Comparison of ENCODE assay signal across 21 mouse cellular contexts in genomic region chr16:43332734-43333133, GRCm38 (mm10).
A peak's percentile ranks its signal among the peaks of the same experiment; 100 is the strongest.
DNase-seq lines count a peak whose midpoint lies in the region; ATAC-seq and TF ChIP-seq lines count a peak whose summit lies in the region.
"Had no signal": no experiment of that assay in that cellular context is flagged by ENCODE, and none has a peak within 500 bp of the region (broad histone marks: within the 10 kb centered on the region; RNA-seq: fewer than 3 reads in every experiment).

No protein-coding gene starts in this region.

- H3K36me3 ChIP-seq in heart, adult 2 months (ENCODE audit: control insufficient read depth, insufficient read depth, low read length) = peaks cover 19% of the 10 kb centered on the region
- no peaks in the 10 kb centered on the region for H3K36me3 ChIP-seq in heart, embryonic 12.5 days
- no peaks in the 10 kb centered on the region for H3K36me3 ChIP-seq in kidney, embryonic 16.5 days (ENCODE audit: insufficient read depth, low read length)
- H3K36me3 ChIP-seq: embryonic facial prominence, embryonic 12.5 days; forebrain, embryonic 15.5 days; heart, embryonic 13.5 days; hindbrain, embryonic 10.5 days; intestine, embryonic 15.5 days had no signal

- H3K79me2 ChIP-seq in heart, adult 2 months (replicated peaks; ENCODE audit: control insufficient read depth, insufficient read depth, low read length) = no peaks in the 10 kb centered on the region

- no peak for TF ChIP-seq CTCF in heart, adult 2 months (IDR thresholded peaks at IDR 0.05)

- H3K4me2 ChIP-seq in heart, embryonic 12.5 days = no peak overlapping the region
- no peak overlapping the region for H3K4me2 ChIP-seq in kidney, embryonic 16.5 days (replicated peaks; ENCODE audit: low read depth, low read length)
- H3K4me2 ChIP-seq: embryonic facial prominence, embryonic 12.5 days; forebrain, embryonic 15.5 days; heart, embryonic 13.5 days; hindbrain, embryonic 14.5 days; intestine, embryonic 15.5 days had no signal

- no peak overlapping the region for H3K9ac ChIP-seq in heart, adult 2 months (ENCODE audit: low read depth, low read length)
- no peak overlapping the region for H3K9ac ChIP-seq in heart, embryonic 12.5 days
- H3K9ac ChIP-seq in kidney, embryonic 16.5 days (replicated peaks; ENCODE audit: low read length) = no peak overlapping the region
- H3K9ac ChIP-seq: embryonic facial prominence, embryonic 12.5 days; forebrain, embryonic 15.5 days; heart, embryonic 13.5 days; hindbrain, embryonic 14.5 days; intestine, embryonic 15.5 days had no signal

- H3K27me3 ChIP-seq in heart, adult 2 months (ENCODE audit: control insufficient read depth, insufficient read depth, low read length) = no peaks in the 10 kb centered on the region
- H3K27me3 ChIP-seq in heart, embryonic 12.5 days (replicated peaks) = no peaks in the 10 kb centered on the region
- no peaks in the 10 kb centered on the region for H3K27me3 ChIP-seq in kidney, embryonic 16.5 days (ENCODE audit: insufficient read depth, low read length)
- H3K27me3 ChIP-seq: embryonic facial prominence, embryonic 12.5 days; forebrain, embryonic 15.5 days; heart, embryonic 13.5 days; intestine, embryonic 15.5 days had no signal

- peaks cover 10% of the 10 kb centered on the region for H3K4me1 ChIP-seq in heart, adult 2 months (ENCODE audit: control insufficient read depth, insufficient read depth, low read length)
- H3K4me1 ChIP-seq in heart, embryonic 12.5 days (replicated peaks) = peaks cover 12% of the 10 kb centered on the region
- peaks cover 14% of the 10 kb centered on the region for H3K4me1 ChIP-seq in kidney, embryonic 16.5 days (ENCODE audit: insufficient read depth, low read length)
- peaks cover 3% of the 10 kb centered on the region; the same call in 1 of the 2 replicates for H3K4me1 ChIP-seq in brown adipose tissue, adult 24 weeks (ENCODE audit: control insufficient read depth, insufficient read depth, insufficient read length, low read length)
- H3K4me1 ChIP-seq: embryonic facial prominence, embryonic 12.5 days had no signal

- H3K27ac ChIP-seq in heart, adult 2 months = peak overlapping the region; percentile 4; the same call in 1 of the 2 replicates
- no peak overlapping the region for H3K27ac ChIP-seq in heart, embryonic 12.5 days (ENCODE audit: poor library complexity, severe bottlenecking)
- H3K27ac ChIP-seq in kidney, embryonic 16.5 days (ENCODE audit: low read length) = 0 out of 2 replicates have a peak overlapping the region, but pooled peaks have one; percentile 24
- peak overlapping the region; percentile 45 for H3K27ac ChIP-seq in brown adipose tissue, adult 24 weeks (replicated peaks; ENCODE audit: low read depth, low read length)
- H3K27ac ChIP-seq: embryonic facial prominence, embryonic 12.5 days; forebrain, embryonic 15.5 days; heart, embryonic 13.5 days; hindbrain, embryonic 10.5 days; hindbrain, embryonic 14.5 days; intestine, embryonic 15.5 days had no signal

- no peak overlapping the region for H3K4me3 ChIP-seq in heart, adult 2 months
- no peak overlapping the region for H3K4me3 ChIP-seq in heart, embryonic 12.5 days
- H3K4me3 ChIP-seq in kidney, embryonic 16.5 days (ENCODE audit: low read length) = no peak overlapping the region
- no peak overlapping the region for H3K4me3 ChIP-seq in brown adipose tissue, adult 24 weeks (ENCODE audit: insufficient read depth, low read depth, low read length)
- H3K4me3 ChIP-seq: embryonic facial prominence, embryonic 12.5 days; forebrain, embryonic 15.5 days; heart, embryonic 13.5 days; hindbrain, embryonic 10.5 days; intestine, embryonic 15.5 days had no signal

- no peak for TF ChIP-seq POLR2A in heart, adult 2 months (IDR thresholded peaks at IDR 0.05; ENCODE audit: insufficient read depth, low read depth, low read length)

- TF ChIP-seq EP300 in heart, adult 2 months (IDR thresholded peaks at IDR 0.05; ENCODE audit: insufficient read depth, low read depth, low read length) = no peak

- intact Hi-C loops in heart, adult 2 months (cut with DNase I) = loop anchor here (5.0 kb wide), 1 partner anchor 80 kb away; no protein-coding TSS in a partner anchor
- intact Hi-C loops in left cerebral cortex, postnatal 10 days (cut with DNase I) = no loop called here

- no peak for ATAC-seq in heart, embryonic 12.5 days (ENCODE audit: insufficient number of reproducible peaks, low FRiP score)
- ATAC-seq in kidney, embryonic 16.5 days (ENCODE audit: low FRiP score, low TSS enrichment) = no peak
- ATAC-seq in megakaryocyte-erythroid progenitor cell, adult 5-6 weeks (replicated peaks; ENCODE audit: low FRiP score, low TSS enrichment, poor library complexity, severe bottlenecking) = 0 out of 2 replicates have a peak, but pooled peaks have one; percentile 34
- ATAC-seq: forebrain, embryonic 15.5 days; intestine, embryonic 15.5 days had no signal

- 56% methylated on average over 2 of the region's 2 CpGs for WGBS in heart, adult 2 months
- 29% methylated on average over 2 of the region's 2 CpGs for WGBS in heart, embryonic 12.5 days
- 64% methylated on average over 2 of the region's 2 CpGs for WGBS in kidney, embryonic 16.5 days

- H3K9me3 ChIP-seq in heart, embryonic 12.5 days (replicated peaks) = no peaks in the 10 kb centered on the region
- no peaks in the 10 kb centered on the region for H3K9me3 ChIP-seq in kidney, embryonic 16.5 days (ENCODE audit: low read length)
- H3K9me3 ChIP-seq: embryonic facial prominence, embryonic 12.5 days; forebrain, embryonic 15.5 days; heart, embryonic 13.5 days; hindbrain, embryonic 10.5 days; intestine, embryonic 15.5 days had no signal

- DNase-seq in heart, adult 2 months = no peak
- DNase-seq in kidney, postnatal 4 days = no peak
- no peak for DNase-seq in left cerebral cortex, postnatal 10 days (ENCODE audit: extremely low spot score in 1 of 2, low spot score in 2 of 2)
- DNase-seq: adrenal gland, adult 8-10 months; adrenal gland, postnatal 36 days; cerebellum, adult 11 months; cerebellum, adult 8-10 months; cerebellum, postnatal 14 days; embryo, embryonic 11 days; gastrocnemius, postnatal 14 days; heart, postnatal 10 days had no signal
